In genomic region chr19:16372752-16373486, GRCm38 (mm10) we compare ENCODE assay signal across 9 mouse cellular contexts.
DNase-seq lines count a peak whose midpoint lies in the region; ATAC-seq and TF ChIP-seq lines count a peak whose summit lies in the region.
"Had no signal": no experiment of that assay in that cellular context is flagged by ENCODE, and none has a peak within 500 bp of the region (broad histone marks: within the 10 kb centered on the region; RNA-seq: fewer than 3 reads in every experiment).

No protein-coding gene starts in this region.

- H3K4me2 ChIP-seq in heart, embryonic 16.5 days (ENCODE audit: low read depth, low read length) = no peak overlapping the region
- no peak overlapping the region for H3K4me2 ChIP-seq in lung, postnatal 0 days (replicated peaks; ENCODE audit: low read depth, low read length)
- H3K4me2 ChIP-seq: embryonic facial prominence, embryonic 13.5 days had no signal

- H3K4me1 ChIP-seq in heart, embryonic 16.5 days (ENCODE audit: control insufficient read depth, insufficient read depth, low read length) = peaks cover 20% of the 10 kb centered on the region
- no peaks in the 10 kb centered on the region for H3K4me1 ChIP-seq in lung, postnatal 0 days (ENCODE audit: insufficient read depth, low read depth, low read length)

- H3K27ac ChIP-seq in heart, embryonic 16.5 days (ENCODE audit: low read length) = no peak overlapping the region
- no peak overlapping the region for H3K27ac ChIP-seq in lung, postnatal 0 days (ENCODE audit: low read length)
- H3K27ac ChIP-seq: embryonic facial prominence, embryonic 13.5 days had no signal

- DNase-seq in heart, adult 11 months = peak; percentile 96
- no peak for DNase-seq in heart, postnatal 36 days
- peak; percentile 57 for DNase-seq in Muller cell, postnatal 12 days (ENCODE audit: inconsistent ontology term)
- DNase-seq in lung, postnatal 0 days (ENCODE audit: low spot score) = peak; percentile 53
- DNase-seq in spleen, postnatal 36 days (ENCODE audit: low spot score in 2 of 2) = peak; percentile 69 to 74
- no peak for DNase-seq in kidney, postnatal 14 days
- no peak for DNase-seq in adrenal gland, postnatal 10 days

- no peak for TF ChIP-seq EP300 in lung, postnatal 0 days (IDR thresholded peaks at IDR 0.05)

- peak; percentile 71 for ATAC-seq in heart, embryonic 16.5 days (replicated peaks; ENCODE audit: extremely low read depth, insufficient read depth, low FRiP score)
- peak; percentile 78 for ATAC-seq in lung, postnatal 0 days

- no peak overlapping the region for H3K9ac ChIP-seq in heart, embryonic 16.5 days (ENCODE audit: low read length)
- no peak overlapping the region for H3K9ac ChIP-seq in lung, postnatal 0 days (replicated peaks; ENCODE audit: low read depth)
- H3K9ac ChIP-seq: embryonic facial prominence, embryonic 13.5 days had no signal

- intact Hi-C loops in heart, postnatal 36 days (cut with DNase I) = no loop called here

- no peaks in the 10 kb centered on the region for H3K27me3 ChIP-seq in heart, embryonic 16.5 days (ENCODE audit: control insufficient read depth, insufficient read depth, low read length)
- H3K27me3 ChIP-seq in lung, postnatal 0 days (replicated peaks; ENCODE audit: insufficient read depth, low read length) = no peaks in the 10 kb centered on the region
- H3K27me3 ChIP-seq: embryonic facial prominence, embryonic 13.5 days had no signal

- H3K36me3 ChIP-seq in heart, embryonic 16.5 days (ENCODE audit: control insufficient read depth, insufficient read depth) = no peaks in the 10 kb centered on the region
- no peaks in the 10 kb centered on the region; the same call in 1 of the 2 replicates for H3K36me3 ChIP-seq in lung, postnatal 0 days (ENCODE audit: insufficient read depth, low read length)

- H3K4me3 ChIP-seq in heart, embryonic 16.5 days (ENCODE audit: low read length) = no peak overlapping the region
- H3K4me3 ChIP-seq in lung, postnatal 0 days (ENCODE audit: low read depth, low read length) = no peak overlapping the region
- H3K4me3 ChIP-seq: embryonic facial prominence, embryonic 13.5 days had no signal

- no peak for TF ChIP-seq CTCF in lung, postnatal 0 days (IDR thresholded peaks at IDR 0.05)

- no peaks in the 10 kb centered on the region for H3K9me3 ChIP-seq in heart, embryonic 16.5 days (replicated peaks; ENCODE audit: control insufficient read depth, low read length)
- no peaks in the 10 kb centered on the region for H3K9me3 ChIP-seq in lung, postnatal 0 days (ENCODE audit: low read length)
- H3K9me3 ChIP-seq: embryonic facial prominence, embryonic 13.5 days had no signal

- 71% methylated on average over 9 of the region's 9 CpGs for WGBS in heart, embryonic 16.5 days
- WGBS in lung, postnatal 0 days = 74% methylated on average over 9 of the region's 9 CpGs

Comparison
In these comparisons a context has a peak if more than half of its experiments do, and no peak if none do; other contexts are left out.
1. DNase-seq: peak in heart, adult 11 months (single experiment), Muller cell, postnatal 12 days (single experiment), lung, postnatal 0 days (single experiment) and spleen, postnatal 36 days (2 of 2); none in heart, postnatal 36 days (0 of 2), kidney, postnatal 14 days (single experiment) and adrenal gland, postnatal 10 days (single experiment).